Mouse (Mus musculus): Measurements from ENCODE around the gene Hydin. TPM values are rescaled to one million over a fixed set of nuclear protein-coding genes. Genes with fewer than 3 reads are reported as not detected.
A peak's percentile ranks its signal among the peaks of the same experiment; 100 is the strongest.
"Not testable (repeated sequence)": the region's sequence is repeated elsewhere in the genome, so short reads cannot be mapped to it uniquely, and the experiment has no call there.

Hydin gene
- total and polyA plus RNA-seq, 3 experiments: 0.05 TPM; not detected in 2

DNA sequence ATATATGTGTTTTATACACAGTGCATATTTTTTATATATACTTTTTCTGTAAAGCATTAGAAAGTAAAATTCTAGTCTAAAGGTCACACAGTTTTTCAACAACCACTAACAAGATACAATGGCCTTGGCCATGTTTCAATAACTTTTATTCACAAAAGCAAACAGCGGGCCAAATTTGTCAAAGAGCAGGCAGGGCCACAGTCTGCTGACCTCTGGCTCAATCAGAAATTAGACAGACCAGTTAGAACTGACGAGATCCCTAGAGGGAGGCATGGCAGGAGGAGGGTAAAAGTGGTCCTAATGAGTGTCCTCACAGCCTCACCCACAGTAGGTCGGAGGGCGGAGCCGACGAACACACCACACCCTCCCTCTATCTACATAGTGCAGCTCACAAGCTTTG lies 267.0 kb downstream of the Hydin start:
- Histone ChIP-seq H3K9me3 (replicated peaks) (peaks cover 33% of the 10 kb centered on the region), H3K4me3 (ENCODE audit: low read depth, low read length) (no peak overlapping the region), H3K4me1 (ENCODE audit: insufficient read depth, low read depth, low read length) (no peaks in the 10 kb centered on the region), H3K27me3 (ENCODE audit: insufficient read depth, low read length) (no peaks in the 10 kb centered on the region), H3K36me3 (replicated peaks) (no peaks in the 10 kb centered on the region)
- no peak for ATAC-seq (ENCODE audit: extremely low read depth, insufficient number of reproducible peaks, low FRiP score, poor library complexity, severe bottlenecking)
- no peak for DNase-seq (ENCODE audit: low spot score)
- no peak for TF ChIP-seq POLR2AphosphoS5 (IDR thresholded peaks at IDR 0.05; ENCODE audit: insufficient replicate concordance, low read depth, low read length)

DNA sequence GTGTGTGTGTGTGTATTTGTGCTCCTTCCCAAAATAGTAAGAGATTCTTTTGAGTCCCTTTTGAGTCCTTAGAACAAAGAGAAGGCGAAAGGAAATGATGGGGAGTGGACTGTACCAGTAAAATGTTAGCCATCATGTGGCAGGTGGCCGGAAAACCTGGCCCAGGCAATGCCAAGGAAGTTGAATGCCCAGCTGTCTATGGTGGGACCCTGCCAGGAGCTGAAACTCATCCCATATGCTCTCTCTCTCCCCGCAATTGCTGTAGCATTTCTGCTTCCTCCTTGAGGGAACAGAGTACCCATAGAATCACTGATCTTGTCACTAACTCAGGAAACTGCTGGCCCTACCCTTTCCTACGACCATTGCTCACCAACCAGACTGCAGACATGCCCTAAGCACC lies 271.1 kb downstream of the Hydin start:
- ATAC-seq (ENCODE audit: extremely low read depth, insufficient number of reproducible peaks, low FRiP score, poor library complexity, severe bottlenecking): no peak
- H3K9me3 ChIP-seq (replicated peaks): peaks cover 21% of the 10 kb centered on the region
- no peaks in the 10 kb centered on the region for H3K4me1 ChIP-seq (ENCODE audit: insufficient read depth, low read depth, low read length)
- H3K4me3 ChIP-seq (ENCODE audit: low read depth, low read length): no peak overlapping the region
- H3K36me3 ChIP-seq (replicated peaks): no peaks in the 10 kb centered on the region
- no peak for DNase-seq (ENCODE audit: low spot score)
- no peaks in the 10 kb centered on the region for H3K27me3 ChIP-seq (ENCODE audit: insufficient read depth, low read length)
- TF ChIP-seq TAL1 (conservative IDR thresholded peaks at IDR 0.05; ENCODE audit: low read depth, low read length) (no peak), CTCF (IDR thresholded peaks at IDR 0.05; ENCODE audit: low read depth, low read length) (no peak), GATA2 (IDR thresholded peaks at IDR 0.05; ENCODE audit: borderline replicate concordance, low read depth, low read length) (no peak), GATA1 (IDR thresholded peaks at IDR 0.05; ENCODE audit: borderline replicate concordance, low read length) (no peak), POLR2AphosphoS5 (IDR thresholded peaks at IDR 0.05; ENCODE audit: insufficient replicate concordance, low read depth, low read length) (no peak)

DNA sequence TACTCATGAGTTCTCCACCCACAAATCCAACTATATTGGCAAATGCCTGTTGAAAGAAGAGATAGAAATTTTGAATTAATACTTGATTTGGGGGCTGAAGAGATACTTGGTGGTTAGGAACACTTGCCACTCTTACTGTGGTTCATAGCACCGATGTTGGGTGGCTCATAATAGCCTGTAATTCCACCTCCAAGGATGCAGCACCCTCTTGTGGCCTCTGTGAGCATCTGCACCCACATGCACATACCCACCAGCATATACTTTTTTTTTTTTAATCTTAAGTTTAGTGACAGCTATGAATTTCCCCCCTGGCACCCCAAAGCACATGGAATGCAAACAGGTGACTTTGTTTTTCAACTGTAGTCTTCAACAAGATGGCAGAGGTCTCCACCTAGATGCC lies 283.6 kb downstream of the Hydin start:
- TF ChIP-seq GATA1 (IDR thresholded peaks at IDR 0.05; ENCODE audit: borderline replicate concordance, low read length) (no peak), POLR2AphosphoS5 (IDR thresholded peaks at IDR 0.05; ENCODE audit: insufficient replicate concordance, low read depth, low read length) (no peak), CTCF (IDR thresholded peaks at IDR 0.05; ENCODE audit: low read depth, low read length) (no peak), TAL1 (conservative IDR thresholded peaks at IDR 0.05; ENCODE audit: low read depth, low read length) (no peak), GATA2 (IDR thresholded peaks at IDR 0.05; ENCODE audit: borderline replicate concordance, low read depth, low read length) (no peak)
- no peak for DNase-seq (ENCODE audit: low spot score)
- H3K27me3 ChIP-seq (ENCODE audit: insufficient read depth, low read length): no peaks in the 10 kb centered on the region
- no peaks in the 10 kb centered on the region for H3K4me1 ChIP-seq (ENCODE audit: insufficient read depth, low read depth, low read length)
- ATAC-seq (ENCODE audit: extremely low read depth, insufficient number of reproducible peaks, low FRiP score, poor library complexity, severe bottlenecking): no peak
- H3K4me3 ChIP-seq (ENCODE audit: low read depth, low read length): no peak overlapping the region
- peaks cover 4% of the 10 kb centered on the region; the same call in 1 of the 2 replicates for H3K9me3 ChIP-seq (replicated peaks)
- H3K36me3 ChIP-seq (replicated peaks): no peaks in the 10 kb centered on the region

DNA sequence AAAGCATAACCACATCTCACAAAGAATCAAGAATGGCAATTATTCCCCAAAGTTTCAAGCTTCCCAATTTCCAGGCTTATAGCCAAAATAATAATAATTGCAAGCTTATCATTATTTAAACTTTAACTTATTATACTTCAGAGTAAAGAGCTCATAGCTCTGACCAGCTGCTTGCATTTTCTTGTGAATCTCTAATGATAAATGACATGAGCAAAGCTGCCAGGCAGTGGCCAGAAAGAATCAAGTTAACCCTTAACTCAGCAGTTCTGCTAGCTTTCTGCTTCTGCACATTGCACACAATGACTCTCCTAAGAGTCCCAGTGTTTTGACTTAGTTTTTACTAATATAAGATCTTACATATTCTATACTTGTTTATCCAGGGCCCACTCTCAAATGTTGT lies 285.3 kb downstream of the Hydin start:
- not testable (repeated sequence) for H3K27me3 ChIP-seq (ENCODE audit: insufficient read depth, low read length); H3K9me3 ChIP-seq (replicated peaks); ATAC-seq (ENCODE audit: extremely low read depth, insufficient number of reproducible peaks, low FRiP score, poor library complexity, severe bottlenecking); H3K36me3 ChIP-seq (replicated peaks); H3K4me1 ChIP-seq (ENCODE audit: insufficient read depth, low read depth, low read length); DNase-seq (ENCODE audit: low spot score); H3K4me3 ChIP-seq (ENCODE audit: low read depth, low read length)

DNA sequence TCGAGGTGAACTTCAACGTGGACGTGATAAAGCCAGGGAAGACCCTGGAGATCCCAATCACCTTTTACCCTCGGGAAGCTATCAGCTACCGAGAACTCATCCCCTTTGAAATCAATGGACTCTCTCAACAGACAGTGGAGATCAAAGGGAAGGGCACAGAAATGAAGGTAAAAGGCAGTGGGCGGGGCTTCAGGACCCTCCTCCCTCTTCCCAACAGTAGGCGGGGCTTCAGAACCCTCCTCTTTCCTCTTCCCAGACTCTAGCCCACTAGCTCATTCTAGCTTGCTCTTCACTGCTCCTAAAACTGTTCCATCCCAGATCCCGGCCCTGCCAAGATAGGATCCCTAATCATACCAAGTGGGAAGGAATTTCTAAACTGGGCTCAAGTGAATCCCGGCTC lies 325.9 kb downstream of the Hydin start:
- Histone ChIP-seq H3K4me1 (ENCODE audit: insufficient read depth, low read depth, low read length) (no peaks in the 10 kb centered on the region), H3K9me3 (replicated peaks) (no peaks in the 10 kb centered on the region), H3K36me3 (replicated peaks) (no peaks in the 10 kb centered on the region), H3K4me3 (ENCODE audit: low read depth, low read length) (no peak overlapping the region), H3K27me3 (ENCODE audit: insufficient read depth, low read length) (no peaks in the 10 kb centered on the region)
- TF ChIP-seq CTCF (IDR thresholded peaks at IDR 0.05; ENCODE audit: low read depth, low read length): no peak
- no peak for TF ChIP-seq POLR2AphosphoS5 (IDR thresholded peaks at IDR 0.05; ENCODE audit: insufficient replicate concordance, low read depth, low read length)
- TF ChIP-seq GATA1 (IDR thresholded peaks at IDR 0.05; ENCODE audit: borderline replicate concordance, low read length): no peak
- no peak for TF ChIP-seq TAL1 (conservative IDR thresholded peaks at IDR 0.05; ENCODE audit: low read depth, low read length)
- no peak for TF ChIP-seq GATA2 (IDR thresholded peaks at IDR 0.05; ENCODE audit: borderline replicate concordance, low read depth, low read length)
- ATAC-seq (ENCODE audit: extremely low read depth, insufficient number of reproducible peaks, low FRiP score, poor library complexity, severe bottlenecking) (no peak), DNase-seq (ENCODE audit: low spot score) (no peak)

DNA sequence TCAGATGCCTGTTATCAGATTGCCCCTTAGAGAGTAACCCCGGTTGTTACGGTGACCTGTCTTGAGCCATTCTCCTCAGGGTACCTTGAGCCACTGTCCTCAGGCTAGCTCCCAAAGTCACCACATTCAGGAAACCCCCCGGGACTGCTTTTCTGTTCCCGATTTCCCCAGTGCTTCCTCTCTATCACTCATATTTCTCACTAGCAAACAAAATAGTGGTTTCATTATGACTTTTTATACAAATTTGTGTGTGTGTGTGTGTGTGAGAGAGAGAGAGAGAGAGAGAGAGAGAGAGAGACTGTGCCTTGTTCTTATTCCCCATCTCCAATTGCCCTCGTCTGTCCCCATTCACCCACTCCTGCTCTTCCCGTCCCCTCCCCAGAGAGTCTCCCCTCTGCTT lies 327.4 kb downstream of the Hydin start:
- no peak for DNase-seq (ENCODE audit: low spot score)
- Histone ChIP-seq H3K36me3 (replicated peaks) (no peaks in the 10 kb centered on the region), H3K27me3 (ENCODE audit: insufficient read depth, low read length) (no peaks in the 10 kb centered on the region), H3K9me3 (replicated peaks) (no peaks in the 10 kb centered on the region), H3K4me1 (ENCODE audit: insufficient read depth, low read depth, low read length) (no peaks in the 10 kb centered on the region), H3K4me3 (ENCODE audit: low read depth, low read length) (no peak overlapping the region)
- ATAC-seq (ENCODE audit: extremely low read depth, insufficient number of reproducible peaks, low FRiP score, poor library complexity, severe bottlenecking): no peak
- no peak for TF ChIP-seq TAL1 (conservative IDR thresholded peaks at IDR 0.05; ENCODE audit: low read depth, low read length)
- no peak for TF ChIP-seq POLR2AphosphoS5 (IDR thresholded peaks at IDR 0.05; ENCODE audit: insufficient replicate concordance, low read depth, low read length)
- TF ChIP-seq GATA2 (IDR thresholded peaks at IDR 0.05; ENCODE audit: borderline replicate concordance, low read depth, low read length): no peak
- no peak for TF ChIP-seq CTCF (IDR thresholded peaks at IDR 0.05; ENCODE audit: low read depth, low read length)
- TF ChIP-seq GATA1 (IDR thresholded peaks at IDR 0.05; ENCODE audit: borderline replicate concordance, low read length): no peak

DNA sequence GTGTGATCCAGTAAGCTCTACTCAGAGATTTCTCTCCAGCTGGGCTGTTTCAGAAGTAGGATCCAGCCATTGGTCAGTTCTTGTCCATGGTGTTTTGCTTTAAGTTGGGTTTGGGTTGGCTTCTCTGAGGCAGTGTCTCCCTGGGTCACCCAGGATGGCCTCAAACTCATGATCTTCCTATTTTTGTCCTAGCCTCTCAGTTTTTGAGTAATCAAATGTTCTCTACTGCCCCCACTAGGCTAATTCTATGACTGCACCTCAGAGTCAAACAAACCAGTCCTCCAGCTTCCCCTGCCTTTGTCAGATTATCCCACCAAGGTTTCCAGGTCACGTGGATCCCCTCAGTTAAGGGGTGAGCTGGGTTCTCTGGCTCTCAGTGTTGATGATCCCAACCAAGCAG lies 337.8 kb downstream of the Hydin start:
- Histone ChIP-seq H3K9me3 (replicated peaks) (no peaks in the 10 kb centered on the region), H3K4me1 (ENCODE audit: insufficient read depth, low read depth, low read length) (no peaks in the 10 kb centered on the region), H3K4me3 (ENCODE audit: low read depth, low read length) (no peak overlapping the region), H3K36me3 (replicated peaks) (no peaks in the 10 kb centered on the region), H3K27me3 (ENCODE audit: insufficient read depth, low read length) (peaks cover 8% of the 10 kb centered on the region)
- TF ChIP-seq CTCF (IDR thresholded peaks at IDR 0.05; ENCODE audit: low read depth, low read length) (peak; percentile 42; the same call in 1 of the 2 replicates), POLR2AphosphoS5 (IDR thresholded peaks at IDR 0.05; ENCODE audit: insufficient replicate concordance, low read depth, low read length) (no peak)
- ATAC-seq (ENCODE audit: extremely low read depth, insufficient number of reproducible peaks, low FRiP score, poor library complexity, severe bottlenecking) (no peak), DNase-seq (ENCODE audit: low spot score) (peak; percentile 25)
